ENCODE assay signal across 19 mouse cellular contexts in genomic region chr6:55175456-55175855, GRCm38 (mm10). TPM values are rescaled to one million over a fixed set of nuclear protein-coding genes. Genes with fewer than 3 reads are reported as not detected.
DNase-seq lines count a peak whose midpoint lies in the region; ATAC-seq and TF ChIP-seq lines count a peak whose summit lies in the region.
"Had no signal": no experiment of that assay in that cellular context is flagged by ENCODE, and none has a peak within 500 bp of the region (broad histone marks: within the 10 kb centered on the region; RNA-seq: fewer than 3 reads in every experiment).

No protein-coding gene starts in this region.

- TF ChIP-seq CTCF in lung, embryonic 14.5 days (IDR thresholded peaks at IDR 0.05; ENCODE audit: low read depth): no peak

- H3K4me1 ChIP-seq in lung, embryonic 14.5 days (ENCODE audit: insufficient read depth): 0 out of 2 replicates have a peak, but pooled peaks cover 3% of the 10 kb centered on the region
- H3K4me1 ChIP-seq in intestine, embryonic 16.5 days (ENCODE audit: control insufficient read depth, insufficient read depth, low read length): peaks cover 4% of the 10 kb centered on the region; the same call in 1 of the 2 replicates
- H3K4me1 ChIP-seq in kidney, embryonic 15.5 days: peaks cover 40% of the 10 kb centered on the region
- no peaks in the 10 kb centered on the region for H3K4me1 ChIP-seq in stomach, embryonic 16.5 days (ENCODE audit: control insufficient read depth, insufficient read depth, low read length)
- H3K4me1 ChIP-seq: embryonic facial prominence, embryonic 12.5 days; hindbrain, embryonic 12.5 days; midbrain, embryonic 13.5 days had no signal

- no peak overlapping the region for H3K4me2 ChIP-seq in lung, embryonic 14.5 days
- no peak overlapping the region for H3K4me2 ChIP-seq in intestine, embryonic 16.5 days (ENCODE audit: low read depth, low read length)
- H3K4me2 ChIP-seq in kidney, embryonic 15.5 days: no peak overlapping the region
- H3K4me2 ChIP-seq in stomach, embryonic 16.5 days (ENCODE audit: low read depth, low read length): no peak overlapping the region
- H3K4me2 ChIP-seq: embryonic facial prominence, embryonic 12.5 days; heart, embryonic 15.5 days; hindbrain, embryonic 12.5 days; midbrain, embryonic 13.5 days had no signal

- H3K27ac ChIP-seq in lung, embryonic 14.5 days (ENCODE audit: low read depth): no peak overlapping the region
- H3K27ac ChIP-seq in intestine, embryonic 16.5 days (ENCODE audit: low read length): no peak overlapping the region
- peak overlapping the region; percentile 68 for H3K27ac ChIP-seq in kidney, embryonic 15.5 days
- no peak overlapping the region for H3K27ac ChIP-seq in stomach, embryonic 16.5 days (ENCODE audit: low read length)
- H3K27ac ChIP-seq: embryonic facial prominence, embryonic 12.5 days; heart, embryonic 15.5 days; hindbrain, embryonic 12.5 days; limb, embryonic 10.5 days; macrophage; midbrain, embryonic 13.5 days had no signal

- 20% methylated on average over 2 of the region's 2 CpGs for WGBS in lung, embryonic 14.5 days
- 24% methylated on average over 2 of the region's 2 CpGs for WGBS in intestine, embryonic 16.5 days
- WGBS in kidney, embryonic 15.5 days: 35% methylated on average over 2 of the region's 2 CpGs
- 17% methylated on average over 2 of the region's 2 CpGs for WGBS in stomach, embryonic 16.5 days

- peak; percentile 25 for DNase-seq in lung, embryonic 14.5 days
- no peak for DNase-seq in lung, postnatal 14 days
- DNase-seq in MN1 (ENCODE audit: low spot score): no peak
- no peak for DNase-seq in frontal cortex, postnatal 14 days (ENCODE audit: low spot score in 2 of 2)
- DNase-seq: cerebellum, adult 11 months; layer of hippocampus, postnatal 36 days; thymus, postnatal 4 days had no signal

- no peak overlapping the region for H3K9ac ChIP-seq in lung, embryonic 14.5 days
- no peak overlapping the region for H3K9ac ChIP-seq in intestine, embryonic 16.5 days (ENCODE audit: low read depth, low read length)
- no peak overlapping the region for H3K9ac ChIP-seq in kidney, embryonic 15.5 days
- H3K9ac ChIP-seq in stomach, embryonic 16.5 days (ENCODE audit: low read length): no peak overlapping the region
- H3K9ac ChIP-seq: embryonic facial prominence, embryonic 12.5 days; heart, embryonic 15.5 days; hindbrain, embryonic 12.5 days; midbrain, embryonic 13.5 days had no signal

- no peak overlapping the region for H3K4me3 ChIP-seq in lung, embryonic 14.5 days (ENCODE audit: low read depth, low read length)
- H3K4me3 ChIP-seq in intestine, embryonic 16.5 days (ENCODE audit: low read length): no peak overlapping the region
- no peak overlapping the region for H3K4me3 ChIP-seq in kidney, embryonic 15.5 days (replicated peaks)
- H3K4me3 ChIP-seq in stomach, embryonic 16.5 days (replicated peaks; ENCODE audit: low read length): no peak overlapping the region
- H3K4me3 ChIP-seq: embryonic facial prominence, embryonic 12.5 days; forebrain, embryonic 10.5 days; heart, embryonic 15.5 days; hindbrain, embryonic 12.5 days; limb, embryonic 10.5 days; midbrain, embryonic 13.5 days had no signal

- H3K27me3 ChIP-seq in lung, embryonic 14.5 days (ENCODE audit: insufficient read depth, low read length): no peaks in the 10 kb centered on the region
- H3K27me3 ChIP-seq in intestine, embryonic 16.5 days (replicated peaks; ENCODE audit: control insufficient read depth, insufficient read depth, low read length): no peaks in the 10 kb centered on the region
- no peaks in the 10 kb centered on the region for H3K27me3 ChIP-seq in kidney, embryonic 15.5 days
- H3K27me3 ChIP-seq in stomach, embryonic 16.5 days (ENCODE audit: control insufficient read depth, insufficient read depth, low read length): no peaks in the 10 kb centered on the region
- H3K27me3 ChIP-seq: embryonic facial prominence, embryonic 12.5 days; heart, embryonic 15.5 days; midbrain, embryonic 13.5 days had no signal

- H3K36me3 ChIP-seq in lung, embryonic 14.5 days (ENCODE audit: insufficient read depth): no peaks in the 10 kb centered on the region
- no peaks in the 10 kb centered on the region for H3K36me3 ChIP-seq in intestine, embryonic 16.5 days (ENCODE audit: control insufficient read depth, insufficient read depth, low read length)
- H3K36me3 ChIP-seq in kidney, embryonic 15.5 days: no peaks in the 10 kb centered on the region
- H3K36me3 ChIP-seq in stomach, embryonic 16.5 days (ENCODE audit: control insufficient read depth, insufficient read depth, low read length): no peaks in the 10 kb centered on the region
- H3K36me3 ChIP-seq: embryonic facial prominence, embryonic 12.5 days; forebrain, embryonic 10.5 days; heart, embryonic 15.5 days; hindbrain, embryonic 12.5 days; limb, embryonic 10.5 days; midbrain, embryonic 13.5 days had no signal

- no peaks in the 10 kb centered on the region for H3K9me3 ChIP-seq in lung, embryonic 14.5 days (ENCODE audit: low read depth, low read length)
- no peaks in the 10 kb centered on the region for H3K9me3 ChIP-seq in intestine, embryonic 16.5 days (ENCODE audit: control insufficient read depth, low read length)
- H3K9me3 ChIP-seq in kidney, embryonic 15.5 days (replicated peaks): no peaks in the 10 kb centered on the region
- H3K9me3 ChIP-seq in stomach, embryonic 16.5 days (replicated peaks; ENCODE audit: control insufficient read depth, low read length): no peaks in the 10 kb centered on the region
- H3K9me3 ChIP-seq: embryonic facial prominence, embryonic 12.5 days; forebrain, embryonic 10.5 days; heart, embryonic 15.5 days; hindbrain, embryonic 12.5 days; limb, embryonic 10.5 days; midbrain, embryonic 13.5 days had no signal

- ATAC-seq in lung, embryonic 14.5 days (ENCODE audit: insufficient read depth): no peak
- peak; percentile 55; the same call in 1 of the 2 replicates for ATAC-seq in intestine, embryonic 16.5 days
- ATAC-seq in kidney, embryonic 15.5 days (replicated peaks; ENCODE audit: low FRiP score): 0 out of 2 replicates have a peak, but pooled peaks have one; percentile 15
- 0 out of 2 replicates have a peak, but pooled peaks have one; percentile 59 for ATAC-seq in stomach, embryonic 16.5 days (ENCODE audit: insufficient read depth, low FRiP score)
- ATAC-seq: activated CD4-positive, CD25-positive, alpha-beta regulatory T cell, adult 4 months; CD4-positive, CD25-positive, alpha-beta regulatory T cell, adult 4 months; midbrain, embryonic 13.5 days had no signal

RNA-seq across cellular contexts. Expression of gene Inmt, which starts 0.6 kb away (rescaled TPM):
- polyA plus RNA-seq in lung, embryonic 14.5 days (2014; fragmentation: Nextera tagmentation; extraction: Ambion mirVana): 0.29 TPM in 1 of 2 replicates, not detected in the other
- 0.33 TPM in 1 of 2 replicates, not detected in the other for polyA plus RNA-seq in intestine, embryonic 16.5 days (2015; fragmentation: Nextera tagmentation; extraction: Ambion mirVana)
- polyA plus RNA-seq in kidney, embryonic 15.5 days (2015; fragmentation: Nextera tagmentation; extraction: Ambion mirVana): 5.9 and 6.1 TPM in 2 replicates
- polyA plus RNA-seq in stomach, embryonic 16.5 days (2015; fragmentation: Nextera tagmentation; extraction: Ambion mirVana): 0.28 and 0.50 TPM in 2 replicates
- polyA plus RNA-seq: activated CD4-positive, CD25-positive, alpha-beta regulatory T cell, adult 4 months; CD4-positive, CD25-positive, alpha-beta regulatory T cell, adult 4 months; heart, embryonic 15.5 days; hindbrain, embryonic 12.5 days; macrophage; midbrain, embryonic 13.5 days had no signal

RNA-seq across cellular contexts. Expression of gene Mindy4, which starts 27.7 kb away (rescaled TPM):
- 17.7 and 18.8 TPM in 2 replicates for polyA plus RNA-seq in lung, embryonic 14.5 days (2014; fragmentation: Nextera tagmentation; extraction: Ambion mirVana)
- polyA plus RNA-seq in intestine, embryonic 16.5 days (2015; fragmentation: Nextera tagmentation; extraction: Ambion mirVana): 5.8 and 6.4 TPM in 2 replicates
- 15.6 and 16.0 TPM in 2 replicates for polyA plus RNA-seq in kidney, embryonic 15.5 days (2015; fragmentation: Nextera tagmentation; extraction: Ambion mirVana)
- polyA plus RNA-seq in stomach, embryonic 16.5 days (2015; fragmentation: Nextera tagmentation; extraction: Ambion mirVana): 7.7 and 10.2 TPM in 2 replicates

RNA-seq across cellular contexts. Expression of gene Crhr2, which starts 42.6 kb away (rescaled TPM):
- polyA plus RNA-seq in lung, embryonic 14.5 days (2014; fragmentation: Nextera tagmentation; extraction: Ambion mirVana): 0.19 TPM in 1 of 2 replicates, not detected in the other
- 0.22 TPM in 2 replicates for polyA plus RNA-seq in intestine, embryonic 16.5 days (2015; fragmentation: Nextera tagmentation; extraction: Ambion mirVana)
- polyA plus RNA-seq in kidney, embryonic 15.5 days (2015; fragmentation: Nextera tagmentation; extraction: Ambion mirVana): 0.13 and 0.26 TPM in 2 replicates
- polyA plus RNA-seq in stomach, embryonic 16.5 days (2015; fragmentation: Nextera tagmentation; extraction: Ambion mirVana): 0.21 and 0.36 TPM in 2 replicates
- polyA plus RNA-seq: activated CD4-positive, CD25-positive, alpha-beta regulatory T cell, adult 4 months; CD4-positive, CD25-positive, alpha-beta regulatory T cell, adult 4 months; macrophage had no signal
